In the genomic region with DNA sequence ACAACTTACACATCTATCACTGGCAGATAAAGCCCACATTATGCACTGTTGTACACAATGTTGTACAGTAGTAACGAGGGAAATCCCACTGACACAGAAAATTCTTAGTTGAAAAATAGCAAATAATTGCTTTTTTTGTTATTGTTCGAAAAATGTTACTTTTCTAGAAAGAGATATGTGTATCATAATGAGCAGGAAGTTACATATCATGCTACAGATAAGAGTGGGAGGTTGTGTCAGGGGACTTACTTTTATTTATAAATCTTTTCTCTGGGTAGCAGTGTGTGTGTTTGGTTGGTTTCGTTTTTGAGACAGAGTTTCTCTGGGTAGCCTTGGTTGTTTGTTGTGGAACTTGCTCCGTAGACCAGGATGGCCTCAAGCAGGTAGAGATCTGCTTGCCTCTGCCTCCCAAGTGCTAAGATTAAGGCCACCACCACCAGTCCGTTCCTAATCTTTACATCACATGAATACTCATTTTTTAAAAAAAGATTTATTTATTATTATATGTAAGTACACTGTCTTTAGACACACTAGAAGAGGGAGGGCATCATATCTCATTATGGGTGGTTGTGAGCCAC, we compare ENCODE assay signal across 1 mouse cellular context.
TF ChIP-seq lines count a peak whose summit lies in the region.

No protein-coding gene starts in this region.

TF ChIP-seq in MEL, 35 proteins besides CTCF, POLR2A, EP300 and RAD21 (continued from another document):
- TF ChIP-seq GATA1 (IDR thresholded peaks at IDR 0.05; ENCODE audit: low read depth, low read length) (peak; percentile 76), ETS1 (IDR thresholded peaks at IDR 0.05; ENCODE audit: low read depth, low read length) (peak; percentile 63), MYC (IDR thresholded peaks at IDR 0.05; ENCODE audit: low read depth, low read length) (0 out of 2 replicates have a peak, but pooled peaks have one; percentile 48), SIN3A (IDR thresholded peaks at IDR 0.05; ENCODE audit: low read length) (peak; percentile 71), GABPA (IDR thresholded peaks at IDR 0.05; ENCODE audit: low read depth, low read length) (no peak)
TF ChIP-seq in MEL: peak in this region for 7.
